Mouse (Mus musculus) embryonic fibroblast, embryonic 13.5 days (primary cell): Measurements from ENCODE around the gene P2ry13.

Source experiments
- CTCF ChIP-seq: IDR thresholded peaks from 2 replicates; pipeline ENCODE4 v1.5.1; 2011; ENCODE audit warnings: mild to moderate bottlenecking, control low read depth, low read length, moderate library complexity, borderline replicate concordance; ENCODE audit not compliant: insufficient read depth
- POLR2A ChIP-seq: IDR thresholded peaks from 2 replicates; pipeline ENCODE4 v1.6.1; 2011; ENCODE audit warnings: low read depth, mild to moderate bottlenecking, control low read depth, low read length, moderate library complexity

GRCm38 (mm10) chr3:59211784-59212183 is 1.1 kb upstream of the P2ry13 start:
- TF ChIP-seq POLR2A (no peak), CTCF (no peak)
